14 mouse cellular contexts compared by ENCODE assay signal in the genomic region with DNA sequence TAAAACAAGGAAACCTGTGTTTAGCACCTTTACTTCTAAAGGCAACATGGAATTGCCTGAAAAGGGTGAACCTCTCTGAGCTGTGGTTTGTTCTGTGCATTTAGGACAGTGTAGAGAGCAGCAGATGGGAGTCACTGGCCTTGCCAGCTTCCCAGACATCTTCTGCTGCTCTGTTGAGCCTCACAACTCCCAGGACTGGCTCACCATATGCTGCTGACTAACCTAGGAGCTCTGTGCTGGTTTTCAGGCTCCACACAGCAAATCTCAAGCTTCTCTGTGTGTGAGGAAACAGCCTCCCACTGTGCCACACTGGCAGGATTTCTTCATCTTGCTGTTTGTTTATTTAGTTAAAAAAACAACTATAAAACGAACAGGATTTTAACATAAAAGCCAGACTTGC. TPM values are rescaled to one million over a fixed set of nuclear protein-coding genes. Genes with fewer than 3 reads are reported as not detected.
DNase-seq lines count a peak whose midpoint lies in the region; ATAC-seq lines count a peak whose summit lies in the region.
"Had no signal": no experiment of that assay in that cellular context is flagged by ENCODE, and none has a peak within 500 bp of the region (broad histone marks: within the 10 kb centered on the region; RNA-seq: fewer than 3 reads in every experiment).

No protein-coding gene starts in this region.

- 41% methylated on average over 1 of the region's 1 CpGs for WGBS in hindbrain, embryonic 16.5 days
- 31% methylated on average over 1 of the region's 1 CpGs for WGBS in hindbrain, embryonic 10.5 days

- H3K9ac ChIP-seq in hindbrain, embryonic 16.5 days (ENCODE audit: low read depth, low read length), result no peak overlapping the region
- H3K9ac ChIP-seq: liver, embryonic 15.5 days had no signal

- H3K4me3 ChIP-seq in hindbrain, embryonic 16.5 days (ENCODE audit: low read length), result no peak overlapping the region
- H3K4me3 ChIP-seq in hindbrain, embryonic 10.5 days, result no peak overlapping the region
- H3K4me3 ChIP-seq: limb, embryonic 10.5 days; liver, embryonic 15.5 days had no signal

- no peaks in the 10 kb centered on the region for H3K36me3 ChIP-seq in hindbrain, embryonic 16.5 days (ENCODE audit: control insufficient read depth, insufficient read depth, low read length)
- no peaks in the 10 kb centered on the region for H3K36me3 ChIP-seq in hindbrain, embryonic 10.5 days
- H3K36me3 ChIP-seq: limb, embryonic 10.5 days; liver, embryonic 15.5 days had no signal

- no peaks in the 10 kb centered on the region for H3K27me3 ChIP-seq in hindbrain, embryonic 16.5 days (replicated peaks; ENCODE audit: control insufficient read depth, insufficient read depth, low read length)
- H3K27me3 ChIP-seq in hindbrain, embryonic 10.5 days (ENCODE audit: insufficient read depth, poor library complexity, severe bottlenecking), result no peaks in the 10 kb centered on the region
- H3K27me3 ChIP-seq: liver, embryonic 15.5 days had no signal

- no peaks in the 10 kb centered on the region for H3K9me3 ChIP-seq in hindbrain, embryonic 16.5 days (ENCODE audit: control insufficient read depth, low read length)
- H3K9me3 ChIP-seq in hindbrain, embryonic 10.5 days, result no peaks in the 10 kb centered on the region
- H3K9me3 ChIP-seq: limb, embryonic 10.5 days; liver, embryonic 15.5 days had no signal

- no peak overlapping the region for H3K27ac ChIP-seq in hindbrain, embryonic 16.5 days (ENCODE audit: low read depth, low read length)
- no peak overlapping the region for H3K27ac ChIP-seq in hindbrain, embryonic 10.5 days
- H3K27ac ChIP-seq: limb, embryonic 10.5 days; liver, embryonic 15.5 days had no signal

- ATAC-seq in hindbrain, embryonic 16.5 days, result peak; percentile 78
- no peak for ATAC-seq in erythroblast, adult 5-6 weeks (replicated peaks; ENCODE audit: low FRiP score, poor library complexity, severe bottlenecking)

- H3K4me1 ChIP-seq in hindbrain, embryonic 16.5 days (ENCODE audit: control insufficient read depth, insufficient read depth, low read depth, low read length), result no peaks in the 10 kb centered on the region
- H3K4me1 ChIP-seq in hindbrain, embryonic 10.5 days (replicated peaks), result no peaks in the 10 kb centered on the region
- H3K4me1 ChIP-seq: limb, embryonic 10.5 days; liver, embryonic 15.5 days had no signal

- no peak for DNase-seq in hindbrain, embryonic 10.5 days (ENCODE audit: low spot score)
- peak; percentile 8 to 23 for DNase-seq in right cerebral cortex, adult 2 months (ENCODE audit: low spot score in 2 of 2)
- no peak for DNase-seq in right cerebral cortex, postnatal 14 days
- DNase-seq in cerebellum, postnatal 14 days, result peak; percentile 47 to 72
- no peak for DNase-seq in thymus, postnatal 25 days
- DNase-seq: gastrocnemius, postnatal 25 days; kidney, adult 9 months; lung, postnatal 4 days; midbrain, embryonic 14.5 days had no signal

- no peak overlapping the region for H3K4me2 ChIP-seq in hindbrain, embryonic 16.5 days (ENCODE audit: low read length)
- H3K4me2 ChIP-seq: heart, embryonic 11.5 days; liver, embryonic 15.5 days had no signal

RNA-seq across cellular contexts. Expression of gene Trpc6, which starts 53.1 kb away (rescaled TPM):
- polyA plus RNA-seq in hindbrain, embryonic 16.5 days (2015; fragmentation: Nextera tagmentation; extraction: Ambion mirVana), result 0.86 and 0.90 TPM in 2 replicates
- 1.1 and 1.5 TPM in 2 replicates for polyA plus RNA-seq in hindbrain, embryonic 10.5 days (2016; fragmentation: Nextera tagmentation; extraction: Ambion mirVana)
- 0.42 TPM in 1 of 2 replicates, not detected in the other for total RNA-seq in erythroblast, adult 5-6 weeks (2015; ENCODE audit: low replicate concordance)
- total RNA-seq in erythroblast, adult 5-6 weeks (2017; ENCODE audit: low replicate concordance), result 0.56 and 1.8 TPM in 2 replicates

Comparison
In these comparisons a context has a peak if more than half of its experiments do, and no peak if none do; other contexts are left out.
1. DNase-seq: peak in right cerebral cortex, adult 2 months (2 of 2) and cerebellum, postnatal 14 days (2 of 2); none in hindbrain, embryonic 10.5 days (single experiment), right cerebral cortex, postnatal 14 days (single experiment) and thymus, postnatal 25 days (single experiment).